Comparison of ENCODE assay signal across 9 mouse cellular contexts in genomic region chr8:116480894-116481293, GRCm38 (mm10). TPM values are rescaled to one million over a fixed set of nuclear protein-coding genes. Genes with fewer than 3 reads are reported as not detected.
A peak's percentile ranks its signal among the peaks of the same experiment; 100 is the strongest.
DNase-seq lines count a peak whose midpoint lies in the region; ATAC-seq lines count a peak whose summit lies in the region.
"Had no signal": no experiment of that assay in that cellular context is flagged by ENCODE, and none has a peak within 500 bp of the region (broad histone marks: within the 10 kb centered on the region; RNA-seq: fewer than 3 reads in every experiment).

No protein-coding gene starts in this region.

- no peak for ATAC-seq in intestine, embryonic 14.5 days (replicated peaks; ENCODE audit: low FRiP score, low TSS enrichment, low read depth)
- no peak for ATAC-seq in intestine, embryonic 15.5 days
- ATAC-seq in megakaryocyte, adult 5-6 weeks (ENCODE audit: poor library complexity, severe bottlenecking) = peak; percentile 80

- peak; percentile 77 for DNase-seq in intestine, embryonic 14.5 days (ENCODE audit: low spot score)
- peak; percentile 46 to 51 for DNase-seq in adrenal gland, adult 18-20 months (ENCODE audit: low spot score in 2 of 2)
- DNase-seq in embryo, embryonic 11 days = peak; percentile 90
- DNase-seq in heart, postnatal 10 days = peak; percentile 66 to 80
- peak; percentile 39 to 61 for DNase-seq in layer of hippocampus, postnatal 14 days (ENCODE audit: low spot score in 2 of 2)
- peak; percentile 86 for DNase-seq in splenic B cell, adult 2 months (ENCODE audit: low read depth, low spot score)

- no peaks in the 10 kb centered on the region for H3K27me3 ChIP-seq in intestine, embryonic 14.5 days (replicated peaks; ENCODE audit: control insufficient read depth, insufficient read depth, low read length)
- H3K27me3 ChIP-seq in intestine, embryonic 15.5 days (replicated peaks) = no peaks in the 10 kb centered on the region
- no peaks in the 10 kb centered on the region; the same call in 1 of the 2 replicates for H3K27me3 ChIP-seq in splenic B cell, adult 2 months (ENCODE audit: control insufficient read depth, insufficient read depth, low read length, poor library complexity, severe bottlenecking)

- no peak overlapping the region for H3K4me2 ChIP-seq in intestine, embryonic 14.5 days (ENCODE audit: low read length)
- no peak overlapping the region for H3K4me2 ChIP-seq in intestine, embryonic 15.5 days (replicated peaks)

- H3K9me3 ChIP-seq in intestine, embryonic 14.5 days (ENCODE audit: control insufficient read depth, low read length) = no peaks in the 10 kb centered on the region
- no peaks in the 10 kb centered on the region for H3K9me3 ChIP-seq in intestine, embryonic 15.5 days

- intact Hi-C loops in heart, postnatal 10 days (cut with DNase I) = loop anchor here (1.0 kb wide), 2 partner anchors 274 to 387 kb away; no protein-coding TSS in a partner anchor

- H3K36me3 ChIP-seq in intestine, embryonic 14.5 days (ENCODE audit: control insufficient read depth, insufficient read depth, low read length) = no peaks in the 10 kb centered on the region
- H3K36me3 ChIP-seq in intestine, embryonic 15.5 days = no peaks in the 10 kb centered on the region
- no peaks in the 10 kb centered on the region for H3K36me3 ChIP-seq in splenic B cell, adult 2 months (ENCODE audit: control insufficient read depth, insufficient read depth, low read length, poor library complexity, severe bottlenecking)

- no peak overlapping the region for H3K4me3 ChIP-seq in intestine, embryonic 14.5 days (ENCODE audit: low read depth, low read length)
- H3K4me3 ChIP-seq in intestine, embryonic 15.5 days (replicated peaks) = no peak overlapping the region

- WGBS in intestine, embryonic 14.5 days = 18% methylated on average over 7 of the region's 7 CpGs
- WGBS in intestine, embryonic 15.5 days = 17% methylated on average over 7 of the region's 7 CpGs

- H3K4me1 ChIP-seq in intestine, embryonic 14.5 days (replicated peaks; ENCODE audit: control insufficient read depth, insufficient read depth, low read length) = no peaks in the 10 kb centered on the region
- no peaks in the 10 kb centered on the region for H3K4me1 ChIP-seq in intestine, embryonic 15.5 days (replicated peaks)

- H3K9ac ChIP-seq in intestine, embryonic 14.5 days (ENCODE audit: low read length) = no peak overlapping the region
- no peak overlapping the region for H3K9ac ChIP-seq in intestine, embryonic 15.5 days

- H3K27ac ChIP-seq in intestine, embryonic 14.5 days (ENCODE audit: low read depth) = no peak overlapping the region
- H3K27ac ChIP-seq in intestine, embryonic 15.5 days = no peak overlapping the region
- H3K27ac ChIP-seq: macrophage had no signal

RNA-seq across cellular contexts. Expression of gene Dynlrb2, which starts 23.9 kb away (rescaled TPM):
- not detected in 2 replicates for polyA plus RNA-seq in intestine, embryonic 14.5 days (2014; fragmentation: Nextera tagmentation; extraction: Ambion mirVana)
- 0.48 TPM in 1 of 2 replicates, not detected in the other for polyA plus RNA-seq in intestine, embryonic 15.5 days (2015; fragmentation: Nextera tagmentation; extraction: Ambion mirVana)
- not detected for total RNA-seq in adrenal gland, adult 18-20 months (2021)
- not detected for total RNA-seq in heart, postnatal 10 days (2021)
- total RNA-seq in layer of hippocampus, postnatal 14 days (2021) = 1 to 10 TPM; 3.1 to 5.1 TPM
- not detected in 2 replicates for total RNA-seq in megakaryocyte, adult 5-6 weeks (2015)
- total RNA-seq in megakaryocyte, adult 5-6 weeks (2017) = not detected in 2 replicates
- polyA plus RNA-seq: macrophage had no signal
